Mouse (Mus musculus): Measurements from ENCODE around the gene Banf2. TPM values are rescaled to one million over a fixed set of nuclear protein-coding genes. Genes with fewer than 3 reads are reported as not detected.
A peak's percentile ranks its signal among the peaks of the same experiment; 100 is the strongest.

The Banf2 gene
- total and polyA plus RNA-seq, 2 experiments from 2014 or later: not detected

DNA sequence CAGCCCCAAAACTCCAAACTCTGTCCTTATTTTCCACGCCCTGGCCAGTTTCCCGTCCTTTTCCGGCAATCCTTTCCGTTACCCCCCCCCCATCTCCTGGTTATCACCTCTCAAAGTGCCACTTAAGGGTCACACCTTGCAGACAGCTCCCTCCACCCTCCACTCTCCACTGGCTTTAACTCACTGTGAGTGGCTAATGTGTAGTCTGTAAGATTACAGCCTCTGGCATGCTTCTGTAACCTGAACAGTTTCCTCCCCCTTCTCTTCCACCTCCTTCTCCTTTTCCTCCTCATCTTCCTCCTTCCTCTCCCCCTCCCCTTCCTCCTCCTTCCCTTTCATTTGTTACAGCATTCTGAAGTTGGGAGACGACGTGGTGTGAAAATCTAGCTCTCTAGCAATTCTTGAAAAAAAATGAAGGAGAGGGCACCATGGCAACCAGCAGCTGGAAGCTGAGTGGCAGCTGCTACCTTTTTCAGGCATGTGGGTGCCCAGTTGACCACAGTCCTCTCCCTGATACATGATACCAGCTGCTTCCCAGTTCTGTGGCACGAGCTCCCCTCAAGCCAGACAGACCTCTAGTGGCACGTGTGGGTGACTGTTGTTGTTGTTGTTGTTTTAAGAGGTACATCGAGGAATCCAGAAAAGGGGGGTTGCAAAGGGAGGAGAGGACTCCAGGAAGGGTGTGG, 55.2 kb downstream of the Banf2 start:
- no peak for TF ChIP-seq CTCF (IDR thresholded peaks at IDR 0.05; ENCODE audit: low read depth)
- Histone ChIP-seq H3K9ac (replicated peaks; ENCODE audit: low read length) (no peak overlapping the region), H3K4me3 (ENCODE audit: low read length) (no peak overlapping the region), H3K27me3 (ENCODE audit: insufficient read depth, low read length) (no peaks in the 10 kb centered on the region), H3K36me3 (ENCODE audit: insufficient read depth, low read length) (no peaks in the 10 kb centered on the region), H3K4me1 (ENCODE audit: insufficient read depth, low read length) (0 out of 2 replicates have a peak, but pooled peaks cover 4% of the 10 kb centered on the region), H3K27ac (no peak overlapping the region), H3K4me2 (ENCODE audit: low read depth, low read length) (no peak overlapping the region), H3K9me3 (ENCODE audit: low read length) (no peaks in the 10 kb centered on the region)
- ATAC-seq (0 out of 2 replicates have a peak, but pooled peaks have one; percentile 55), DNase-seq (ENCODE audit: low spot score) (no peak)
- WGBS: 61% methylated on average over 9 of the region's 9 CpGs

GRCm38 (mm10) chr2:144092767-144093166, 59.9 kb downstream of the Banf2 start:
- no peak overlapping the region for H3K9ac ChIP-seq (replicated peaks; ENCODE audit: low read length)
- no peak overlapping the region for H3K27ac ChIP-seq
- no peaks in the 10 kb centered on the region for H3K9me3 ChIP-seq (ENCODE audit: low read length)
- DNase-seq (ENCODE audit: low spot score) (no peak), ATAC-seq (no peak)
- 68% methylated on average over 4 of the region's 4 CpGs for WGBS
- no peak for TF ChIP-seq CTCF (IDR thresholded peaks at IDR 0.05; ENCODE audit: low read depth)
- no peaks in the 10 kb centered on the region for H3K36me3 ChIP-seq (ENCODE audit: insufficient read depth, low read length)
- H3K4me1 ChIP-seq (ENCODE audit: insufficient read depth, low read length): no peaks in the 10 kb centered on the region
- H3K4me2 ChIP-seq (ENCODE audit: low read depth, low read length): no peak overlapping the region
- no peaks in the 10 kb centered on the region for H3K27me3 ChIP-seq (ENCODE audit: insufficient read depth, low read length)
- no peak overlapping the region for H3K4me3 ChIP-seq (ENCODE audit: low read length)

DNA sequence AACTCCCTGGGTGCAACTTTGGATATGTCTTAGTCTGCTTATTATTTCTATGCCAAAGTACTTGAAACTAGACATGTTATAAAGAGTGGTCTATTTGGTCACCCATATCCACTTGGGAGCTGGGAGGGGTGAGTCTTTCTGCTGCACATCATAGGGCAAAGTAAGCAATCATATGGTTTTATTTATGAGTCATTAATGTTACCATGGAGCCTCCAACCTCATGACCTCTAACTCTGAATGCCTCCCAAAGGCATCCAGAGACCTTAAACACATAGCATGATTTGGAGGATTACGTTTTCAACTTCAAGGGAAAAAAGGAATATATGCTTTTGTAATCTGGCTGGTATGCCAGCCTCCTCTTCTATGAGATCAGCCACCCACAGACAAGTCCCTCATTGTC, 61.9 kb downstream of the Banf2 start:
- Histone ChIP-seq H3K27ac (no peak overlapping the region), H3K4me1 (ENCODE audit: insufficient read depth, low read length) (no peaks in the 10 kb centered on the region), H3K9me3 (ENCODE audit: low read length) (no peaks in the 10 kb centered on the region), H3K36me3 (ENCODE audit: insufficient read depth, low read length) (no peaks in the 10 kb centered on the region), H3K4me2 (ENCODE audit: low read depth, low read length) (no peak overlapping the region), H3K4me3 (ENCODE audit: low read length) (no peak overlapping the region), H3K9ac (replicated peaks; ENCODE audit: low read length) (no peak overlapping the region), H3K27me3 (ENCODE audit: insufficient read depth, low read length) (no peaks in the 10 kb centered on the region)
- no peak for ATAC-seq
- no peak for TF ChIP-seq CTCF (IDR thresholded peaks at IDR 0.05; ENCODE audit: low read depth)
- 65% methylated on average over 1 of the region's 1 CpGs for WGBS
- no peak for DNase-seq (ENCODE audit: low spot score)

- DNase-seq (ENCODE audit: low spot score): no peak
Observed at GRCm38 (mm10) chr2:144101463-144101961, 68.7 kb downstream of the Banf2 start.

GRCm38 (mm10) chr2:144107374-144107773, 74.5 kb downstream of the Banf2 start:
- H3K9ac ChIP-seq (replicated peaks; ENCODE audit: low read length): no peak overlapping the region
- H3K27me3 ChIP-seq (ENCODE audit: insufficient read depth, low read length): no peaks in the 10 kb centered on the region
- no peak for ATAC-seq
- H3K4me2 ChIP-seq (ENCODE audit: low read depth, low read length): no peak overlapping the region
- H3K4me1 ChIP-seq (ENCODE audit: insufficient read depth, low read length): no peaks in the 10 kb centered on the region
- H3K4me3 ChIP-seq (ENCODE audit: low read length): no peak overlapping the region
- WGBS: 87% methylated on average over 5 of the region's 5 CpGs
- no peak for TF ChIP-seq CTCF (IDR thresholded peaks at IDR 0.05; ENCODE audit: low read depth)
- no peaks in the 10 kb centered on the region for H3K36me3 ChIP-seq (ENCODE audit: insufficient read depth, low read length)
- H3K9me3 ChIP-seq (ENCODE audit: low read length): no peaks in the 10 kb centered on the region
- DNase-seq (ENCODE audit: low spot score): no peak
- no peak overlapping the region for H3K27ac ChIP-seq

More at GRCm38 (mm10) chr2:144101463-144101961, 68.7 kb downstream of the Banf2 start:
- WGBS: 21% methylated on average over 13 of the region's 13 CpGs
- Histone ChIP-seq H3K4me3 (ENCODE audit: low read length) (no peak overlapping the region), H3K27me3 (ENCODE audit: insufficient read depth, low read length) (no peaks in the 10 kb centered on the region), H3K27ac (no peak overlapping the region), H3K36me3 (ENCODE audit: insufficient read depth, low read length) (no peaks in the 10 kb centered on the region), H3K9ac (replicated peaks; ENCODE audit: low read length) (no peak overlapping the region), H3K9me3 (ENCODE audit: low read length) (no peaks in the 10 kb centered on the region), H3K4me1 (ENCODE audit: insufficient read depth, low read length) (no peaks in the 10 kb centered on the region), H3K4me2 (ENCODE audit: low read depth, low read length) (no peak overlapping the region)
- TF ChIP-seq CTCF (IDR thresholded peaks at IDR 0.05; ENCODE audit: low read depth): no peak
- peak; percentile 54; the same call in 1 of the 2 replicates for ATAC-seq

- Histone ChIP-seq H3K4me2 (ENCODE audit: low read depth, low read length) (no peak overlapping the region), H3K36me3 (ENCODE audit: insufficient read depth, low read length) (no peaks in the 10 kb centered on the region), H3K9me3 (ENCODE audit: low read length) (no peaks in the 10 kb centered on the region), H3K27ac (no peak overlapping the region), H3K4me1 (ENCODE audit: insufficient read depth, low read length) (no peaks in the 10 kb centered on the region), H3K4me3 (ENCODE audit: low read length) (no peak overlapping the region), H3K9ac (replicated peaks; ENCODE audit: low read length) (no peak overlapping the region), H3K27me3 (ENCODE audit: insufficient read depth, low read length) (no peaks in the 10 kb centered on the region)
- no peak for TF ChIP-seq CTCF (IDR thresholded peaks at IDR 0.05; ENCODE audit: low read depth)
- DNase-seq (ENCODE audit: low spot score) (no peak), ATAC-seq (no peak)
- WGBS: 87% methylated on average over 2 of the region's 2 CpGs
Observed at GRCm38 (mm10) chr2:144107810-144108209, 75.0 kb downstream of the Banf2 start.

- no peaks in the 10 kb centered on the region for H3K4me1 ChIP-seq (ENCODE audit: insufficient read depth, low read length)
- no peaks in the 10 kb centered on the region for H3K27me3 ChIP-seq (ENCODE audit: insufficient read depth, low read length)
- TF ChIP-seq CTCF (IDR thresholded peaks at IDR 0.05; ENCODE audit: low read depth): no peak
- WGBS: 78% methylated on average over 3 of the region's 3 CpGs
- no peaks in the 10 kb centered on the region for H3K36me3 ChIP-seq (ENCODE audit: insufficient read depth, low read length)
- H3K9ac ChIP-seq (replicated peaks; ENCODE audit: low read length): no peak overlapping the region
- ATAC-seq (no peak), DNase-seq (ENCODE audit: low spot score) (no peak)
- H3K4me3 ChIP-seq (ENCODE audit: low read length): no peak overlapping the region
- no peak overlapping the region for H3K4me2 ChIP-seq (ENCODE audit: low read depth, low read length)
- H3K27ac ChIP-seq: no peak overlapping the region
- no peaks in the 10 kb centered on the region for H3K9me3 ChIP-seq (ENCODE audit: low read length)
Observed at GRCm38 (mm10) chr2:144108376-144108775, 75.5 kb downstream of the Banf2 start.
